Mouse (Mus musculus) retina, adult 2 months (tissue): Measurements from ENCODE around the gene Exoc1.

Experiments used
- DNase-seq: peaks from one replicate; pipeline ENCODE4 v3.0.0-alpha.2; 2012; ENCODE audit warnings: low read depth, low spot score

Gene Exoc1

DNA sequence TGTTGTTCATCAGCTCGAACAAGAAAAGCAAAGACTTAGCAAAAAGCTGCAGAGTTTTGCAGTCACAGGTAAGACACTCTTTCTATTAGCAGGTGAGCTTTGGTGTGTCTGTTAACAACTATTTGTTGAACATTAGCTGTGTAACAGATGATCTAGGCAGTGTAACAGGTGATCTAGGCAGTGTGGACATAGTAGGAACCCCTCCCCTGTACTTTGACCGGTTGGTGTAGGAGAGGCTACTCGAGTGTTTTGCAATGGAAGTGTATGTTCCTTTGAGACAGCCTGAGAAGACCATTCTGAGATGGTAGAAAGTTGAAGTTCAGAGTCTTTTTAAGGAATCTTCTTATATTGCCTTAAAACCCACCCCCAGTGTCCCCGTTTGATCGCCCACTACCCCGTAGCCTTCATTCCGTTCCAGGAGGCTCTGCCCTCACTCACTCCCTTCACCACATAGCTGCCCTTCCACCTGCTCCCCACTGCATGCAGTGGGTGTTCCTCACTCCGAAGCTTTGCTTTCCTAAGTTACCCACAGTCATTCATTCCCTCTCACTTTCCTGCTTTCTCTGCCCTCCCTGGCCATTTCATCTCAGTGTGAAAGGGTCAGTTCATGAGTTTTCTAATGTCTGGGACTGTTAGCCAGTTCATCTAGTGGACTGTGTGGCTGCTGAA is 80.7 kb downstream of the Exoc1 start:
- no peak for DNase-seq

- no peak for DNase-seq
Observed at GRCm38 (mm10) chr5:76612867-76613499, 83.9 kb downstream of the Exoc1 start.

DNA sequence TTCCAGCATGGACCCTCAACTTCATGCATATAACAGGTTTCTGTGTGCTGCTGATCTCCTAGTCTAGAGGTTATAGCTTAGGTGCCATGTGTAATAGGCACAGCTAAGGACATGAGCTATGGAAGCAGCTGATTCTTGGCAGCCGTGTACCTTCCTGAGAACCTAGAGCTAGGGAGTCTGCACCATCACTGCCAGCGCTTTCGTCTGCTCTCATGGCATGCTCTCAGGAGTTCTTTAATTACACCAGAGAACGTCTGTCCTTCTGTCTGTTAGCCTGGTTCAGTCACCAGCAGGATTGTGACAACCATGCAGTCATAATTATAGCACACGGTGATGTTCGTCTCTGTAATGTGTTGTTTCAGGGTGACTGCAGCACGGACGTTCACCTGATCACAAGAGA is 86.2 kb downstream of the Exoc1 start:
- DNase-seq = no peak

GRCm38 (mm10) chr5:76616196-76616747 is 87.2 kb downstream of the Exoc1 start:
- DNase-seq = no peak

GRCm38 (mm10) chr5:76618750-76619149 is 89.6 kb downstream of the Exoc1 start:
- DNase-seq = no peak
